Mouse (Mus musculus) adrenal gland, adult 10 weeks (tissue): ENCODE measurements around the gene Hsdl2. TPM values are rescaled to one million over a fixed set of nuclear protein-coding genes. Genes with fewer than 3 reads are reported as not detected.

Experiments
- polyA plus RNA-seq: library from polyadenylated mRNA; stranded (reverse); fragments of 350-450 nt; fragmentation: Illumina TruSeq; extraction: RNeasy Lipid Tissue Mini Kit (QIAGEN cat#74804); gene quantifications from one replicate; pipeline ENCODE4 v1.2.3, GENCODE M21; 2014; ENCODE audit warnings: low read depth, low replicate concordance

Gene Hsdl2
- polyA plus RNA-seq: 236 TPM

GRCm38 (mm10) chr4:59581314-59582185 is at the start of gene Hsdl2:
Gene Hsdl2 (plus strand): TSS chr4:59581563.

GRCm38 (mm10) chr4:59549175-59549976 is 32.0 kb upstream of the Hsdl2 start, which contains the start of gene Ptbp3:
Gene Ptbp3 (minus strand): TSS chr4:59549364.

GRCm38 (mm10) chr4:59625998-59626910 is 44.9 kb downstream of the Hsdl2 start, which contains the start of gene E130308A19Rik:
Gene E130308A19Rik (plus strand): TSS chr4:59626211.

Other genes starting within 250 kb of the Hsdl2 start
- gene Susd1, start 142.9 kb upstream of the Hsdl2 start, polyA plus RNA-seq: 6.2 TPM
- gene Ptbp3, start 32.2 kb upstream of the Hsdl2 start, polyA plus RNA-seq: 235 TPM
- gene E130308A19Rik, start 44.6 kb downstream of the Hsdl2 start, polyA plus RNA-seq: 5.9 TPM
- 42.0 TPM for gene Inip, start 220.0 kb downstream of the Hsdl2 start, polyA plus RNA-seq
- 3.4 TPM for gene Snx30, start 224.3 kb downstream of the Hsdl2 start, polyA plus RNA-seq